Mouse (Mus musculus) hematopoietic stem cell, adult 5-6 weeks (primary cell): ENCODE results near the gene Supt16. TPM values are rescaled to one million over a fixed set of nuclear protein-coding genes. Genes with fewer than 3 reads are reported as not detected.

ENCODE experiments used
- ATAC-seq, 2 experiments: fragments of 125-278 bp in 1 of 2; replicated peaks in 1 of 2; 2 replicates each; pipeline ENCODE4 v1.8.0; 2016 to 2017; ENCODE audit warnings: inconsistent platforms in 2 of 2, mild to moderate bottlenecking in 2 of 2, moderate number of reproducible peaks in 2 of 2, low read depth in 1 of 2, moderate TSS enrichment in 1 of 2; ENCODE audit not compliant: low FRiP score in 2 of 2, poor library complexity in 2 of 2, severe bottlenecking in 2 of 2, insufficient read depth in 1 of 2, low TSS enrichment in 1 of 2
- total RNA-seq: library from RNA; stranded (forward); fragments of 172-1452, 232-1000 nt; gene quantifications from 2 replicates; pipeline ENCODE4 v1.2.3, GENCODE M21; 2017

Supt16 gene
- 191 and 251 TPM in 2 replicates for total RNA-seq

DNA sequence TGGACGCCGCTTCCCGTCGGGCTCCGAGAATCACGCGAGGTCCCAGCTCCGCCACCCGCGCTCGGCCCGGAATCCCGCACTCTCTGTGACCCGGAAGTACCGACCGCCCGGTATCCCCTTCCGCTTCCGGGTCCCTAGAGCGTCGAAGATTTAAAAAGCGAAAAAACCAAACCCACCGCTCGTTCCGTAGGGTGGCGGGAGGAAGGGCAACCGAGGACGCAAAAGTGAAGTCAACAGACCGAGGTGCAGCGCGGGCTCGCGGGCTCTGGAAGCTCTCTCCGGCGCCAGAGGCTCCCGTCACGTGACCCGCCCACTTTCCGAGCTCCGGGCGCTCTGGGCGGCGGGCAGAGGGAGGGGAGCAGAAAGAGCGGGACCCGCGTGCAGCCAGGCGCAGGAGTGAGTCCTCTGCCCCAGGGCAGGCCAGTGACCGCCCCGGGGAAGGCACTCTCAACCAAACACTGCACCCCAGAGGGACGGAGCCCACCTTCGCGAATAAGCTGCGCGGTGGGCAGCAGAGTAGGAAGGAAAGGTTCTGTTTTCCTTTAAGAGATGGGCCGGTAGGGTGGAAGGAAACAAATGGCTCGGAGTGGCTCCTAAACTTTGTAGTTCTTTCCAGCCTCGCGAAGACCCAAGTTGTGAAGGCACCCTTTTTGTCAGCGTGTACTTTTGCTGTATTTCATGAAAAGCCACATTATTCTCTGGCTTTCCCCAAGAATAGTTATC, at the start of gene Supt16:
Gene Supt16 (minus strand): TSS at position 261 of the 723 bp plus-strand sequence.
- ATAC-seq, result peak; percentile 86 to 89

DNA sequence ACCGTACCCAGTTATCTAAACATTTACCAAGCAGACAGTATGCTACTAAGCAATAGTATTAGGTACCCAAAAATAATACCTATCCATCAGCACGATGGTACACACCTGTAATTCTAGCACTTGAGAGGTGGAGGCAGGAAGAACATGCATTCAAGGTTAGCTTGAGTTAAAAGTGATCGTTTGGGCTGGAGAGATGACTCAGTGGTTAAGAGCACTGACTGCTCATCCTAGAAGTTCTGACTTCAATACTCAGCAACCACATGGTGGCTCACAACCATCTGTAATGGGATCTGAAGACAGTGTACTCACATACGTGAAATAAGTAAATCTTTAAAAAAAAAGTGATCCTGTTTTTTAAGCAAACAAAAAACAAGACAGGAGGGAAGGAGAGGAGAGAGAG, 48.9 kb upstream of the Supt16 start:
- ATAC-seq, result no peak

DNA sequence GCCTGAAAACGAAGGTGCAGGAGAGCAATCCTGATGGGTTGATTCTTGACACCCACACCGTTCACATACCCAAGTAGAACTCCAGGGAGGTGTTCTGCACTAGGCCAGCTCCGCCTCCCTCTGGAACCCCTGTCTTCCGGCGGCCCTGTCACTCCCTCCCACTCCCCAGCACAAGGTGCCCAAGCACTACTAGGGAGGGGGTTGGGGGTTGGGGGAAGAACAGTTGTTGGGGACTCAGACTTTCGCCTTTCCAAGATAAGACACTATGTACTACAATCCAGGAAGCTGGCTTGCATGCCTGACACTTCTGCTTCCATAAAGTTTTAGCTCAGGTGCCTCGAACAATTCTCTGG, 47.5 kb upstream of the Supt16 start:
- ATAC-seq, result no peak

DNA sequence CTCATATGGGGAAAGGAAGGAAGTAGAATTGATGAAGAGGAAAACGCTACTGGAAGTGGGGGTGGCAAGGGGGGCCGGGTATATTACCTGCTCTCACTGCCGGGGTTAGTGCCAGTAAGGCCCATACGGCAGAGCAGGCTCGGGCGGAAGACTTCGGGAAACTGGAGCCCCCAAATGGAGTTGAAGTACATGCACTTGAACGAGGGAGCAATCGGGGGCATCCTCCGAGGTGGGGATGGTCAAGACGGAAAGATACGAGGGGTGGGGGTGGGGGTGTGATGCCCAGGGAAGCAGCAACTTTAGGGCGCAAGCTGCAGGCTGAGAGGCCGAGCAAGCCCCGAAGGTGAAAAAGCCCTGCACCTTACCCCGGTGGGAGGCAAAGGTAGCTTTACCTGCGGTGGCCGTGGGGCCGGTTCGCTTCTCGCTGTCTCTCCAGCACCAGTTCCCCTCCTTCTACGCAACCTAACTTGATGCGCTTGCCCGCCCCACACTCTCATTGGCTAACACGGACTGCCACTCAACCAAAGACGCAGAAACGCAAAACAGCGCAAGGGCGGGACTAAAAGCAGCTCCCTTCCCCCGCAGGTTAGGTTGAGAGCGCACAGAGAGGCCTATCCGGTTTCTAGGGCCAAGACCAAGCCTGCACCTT, 46.9 kb upstream of the Supt16 start:
- ATAC-seq, result peak; percentile 99 to 100

DNA sequence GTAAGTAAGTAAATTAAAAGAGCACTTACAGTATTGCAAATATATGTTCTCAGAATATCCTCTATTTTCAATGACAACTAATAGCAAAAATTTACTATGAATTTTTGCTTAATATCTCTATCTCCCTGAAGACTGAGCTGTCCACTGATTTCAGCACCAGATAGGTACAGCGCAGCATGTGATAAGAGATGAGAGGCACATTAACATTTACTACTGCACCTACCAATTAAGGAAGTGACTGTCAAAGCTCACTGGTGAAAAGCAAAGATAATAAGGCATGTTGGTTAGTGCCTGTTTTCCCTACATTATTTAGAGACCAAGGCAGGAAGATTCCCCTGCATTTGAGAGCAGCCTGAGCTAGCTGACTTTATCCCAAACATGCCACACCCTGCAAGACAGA, 39.0 kb upstream of the Supt16 start:
- no peak for ATAC-seq

DNA sequence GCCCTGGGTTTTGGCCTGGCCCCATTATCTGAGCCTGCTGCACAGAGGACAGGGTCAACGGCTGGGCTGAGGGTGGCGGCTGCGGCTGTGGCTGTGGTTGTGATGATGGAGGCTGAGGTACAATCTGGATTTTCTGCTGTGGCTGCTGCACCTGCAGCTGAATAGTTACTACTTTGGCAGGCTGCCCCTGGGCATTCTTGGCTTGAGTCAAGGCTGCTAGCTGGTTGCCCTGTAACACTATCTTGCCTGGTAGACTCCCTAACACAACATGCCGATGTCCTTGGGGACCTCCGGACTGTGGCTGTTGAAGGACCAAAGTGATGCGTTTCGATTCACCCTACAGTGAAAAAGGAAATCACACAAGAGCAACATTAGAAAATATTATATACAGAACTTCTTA, 37.9 kb upstream of the Supt16 start:
- ATAC-seq, result no peak

DNA sequence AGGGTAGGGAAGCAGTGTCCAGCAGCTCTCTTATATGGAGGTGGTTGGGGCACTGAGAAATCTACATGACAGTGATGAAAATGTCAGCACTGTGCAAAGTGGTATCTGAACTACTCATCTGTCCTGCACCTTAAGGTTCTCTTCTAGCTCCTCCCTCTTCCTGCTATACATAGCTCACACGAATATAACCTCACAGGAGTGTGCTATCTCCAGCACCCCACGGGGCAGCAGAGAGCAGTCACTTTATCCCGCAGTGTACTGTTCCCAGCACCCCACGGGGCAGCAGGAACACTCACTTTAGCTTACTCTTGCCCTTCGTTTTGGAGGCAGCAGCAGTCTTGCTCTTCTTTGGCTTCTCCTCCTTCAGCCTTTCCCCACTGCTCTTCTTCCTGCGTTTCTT, 35.0 kb upstream of the Supt16 start:
- no peak for ATAC-seq

DNA sequence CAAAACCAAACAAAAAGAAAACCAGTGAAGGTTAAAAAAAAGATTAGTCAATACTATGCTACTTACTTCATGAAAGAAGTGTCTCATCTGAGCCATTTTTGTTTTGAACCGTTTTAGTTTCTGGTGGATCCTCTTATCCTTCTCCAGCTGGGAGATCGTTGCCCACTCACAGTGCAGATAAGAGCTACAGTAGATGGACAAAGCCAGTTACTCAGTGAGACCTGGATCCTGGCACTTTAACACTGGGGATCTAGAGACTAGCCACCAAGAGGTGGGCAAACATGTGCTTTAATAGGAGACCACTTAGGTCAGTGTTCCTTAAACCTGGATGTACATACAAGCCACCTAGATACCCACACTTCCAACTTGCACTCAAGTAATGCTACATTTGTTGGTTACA, 28.8 kb upstream of the Supt16 start:
- no peak for ATAC-seq

DNA sequence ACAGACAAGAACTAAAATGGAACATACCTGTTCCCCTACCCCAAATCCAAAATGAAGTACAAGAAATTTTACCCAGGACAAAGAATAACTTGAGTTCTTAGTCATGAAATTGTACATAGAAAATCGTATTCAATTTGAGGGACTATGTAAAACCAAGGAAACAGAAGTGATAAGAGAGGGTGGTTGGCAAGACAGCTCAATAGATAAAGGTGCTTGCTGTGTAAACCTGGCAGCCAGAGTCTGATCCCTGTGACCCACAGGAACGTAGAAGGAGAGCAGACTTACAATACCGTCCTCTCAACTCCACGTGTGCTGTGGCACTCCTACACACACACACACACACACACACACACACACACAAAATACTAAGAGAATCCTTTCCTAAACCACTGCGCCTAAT, 20.0 kb upstream of the Supt16 start:
- ATAC-seq, result no peak

DNA sequence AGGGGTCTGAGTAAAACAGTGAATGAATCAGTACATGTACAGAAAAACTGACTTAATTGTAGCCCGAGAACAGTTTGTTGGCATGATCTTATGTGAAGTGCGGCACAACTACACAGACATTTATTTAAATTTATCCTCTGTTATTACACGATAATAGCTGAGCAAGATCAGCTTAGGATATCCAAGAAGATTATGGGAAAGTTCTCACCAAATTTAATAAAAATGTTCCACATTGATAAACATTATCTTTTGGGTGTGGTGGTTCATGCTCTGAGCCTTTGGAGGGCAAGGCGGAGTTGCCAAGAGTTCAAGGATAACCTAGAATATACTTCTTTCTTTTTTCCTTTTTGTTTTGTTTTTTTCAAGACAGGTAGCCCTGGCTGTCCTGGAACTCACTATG, 2.2 kb upstream of the Supt16 start:
- ATAC-seq, result no peak

DNA sequence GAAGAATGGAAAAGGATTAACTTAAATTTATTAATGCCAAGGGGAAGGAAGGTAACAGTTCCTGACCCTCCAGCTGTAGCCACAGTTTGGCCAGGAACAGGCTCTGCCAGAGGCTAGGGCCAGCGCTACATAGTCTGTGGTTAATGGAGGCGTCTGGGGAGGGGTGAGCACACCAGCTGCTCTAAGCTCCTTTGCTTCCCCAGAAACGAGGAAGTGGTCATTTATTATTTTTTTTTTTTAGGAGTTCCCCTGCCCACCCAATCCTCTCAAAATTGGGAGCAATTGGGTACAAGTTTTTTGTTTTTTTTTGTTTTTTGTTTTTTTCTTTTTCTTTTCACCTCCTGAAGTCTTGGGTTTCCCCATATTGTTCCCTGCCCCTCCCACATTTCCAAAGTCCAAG, 925 bp upstream of the Supt16 start:
- peak in 1 of 2 experiments; percentile 36; a peak in 1 of 4 replicates for ATAC-seq

DNA sequence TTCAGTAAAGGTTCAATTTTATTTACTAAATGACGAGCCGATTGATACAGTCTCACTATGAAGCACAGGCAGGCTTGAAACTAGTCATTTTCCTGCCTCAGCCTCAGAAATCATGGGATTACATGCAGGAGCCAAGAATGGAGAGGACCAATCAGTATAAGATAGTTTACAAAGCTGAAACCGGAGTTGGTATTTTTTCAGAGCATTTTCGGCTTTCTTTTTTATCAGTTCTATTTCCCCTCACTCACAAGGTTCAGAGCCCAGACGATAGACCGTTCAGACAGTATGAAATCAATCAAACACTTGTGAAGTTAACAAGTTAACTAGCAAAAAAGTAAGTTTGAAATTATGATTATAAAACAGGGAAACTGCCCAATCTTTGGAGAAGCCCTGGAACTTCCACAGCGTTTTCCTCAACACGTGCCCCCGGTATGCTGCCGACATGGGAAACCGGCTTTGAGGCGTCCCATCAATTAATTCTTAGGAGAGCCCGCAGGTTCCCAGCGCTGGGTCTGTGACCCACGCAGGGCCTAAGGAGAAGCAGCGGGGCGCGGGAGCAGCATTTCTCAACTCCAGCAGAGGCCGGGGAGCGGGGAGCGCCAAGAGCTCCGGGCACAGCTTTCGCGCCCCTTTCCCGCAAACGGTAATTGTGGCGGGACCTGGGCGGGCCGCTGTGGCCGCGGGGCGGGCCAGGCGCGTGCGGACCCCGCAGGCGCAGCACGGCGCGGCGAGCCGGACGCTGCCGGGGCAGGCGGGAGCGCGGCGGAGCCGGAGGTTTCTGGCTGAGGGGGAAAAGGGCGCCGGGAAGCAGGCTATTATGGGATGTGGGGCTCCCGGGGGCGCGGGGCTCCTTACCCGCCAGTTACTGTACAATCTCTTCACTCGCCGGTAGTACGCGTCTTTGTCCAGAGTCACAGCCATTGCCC, 723 bp downstream of the Supt16 start:
- no peak for ATAC-seq

DNA sequence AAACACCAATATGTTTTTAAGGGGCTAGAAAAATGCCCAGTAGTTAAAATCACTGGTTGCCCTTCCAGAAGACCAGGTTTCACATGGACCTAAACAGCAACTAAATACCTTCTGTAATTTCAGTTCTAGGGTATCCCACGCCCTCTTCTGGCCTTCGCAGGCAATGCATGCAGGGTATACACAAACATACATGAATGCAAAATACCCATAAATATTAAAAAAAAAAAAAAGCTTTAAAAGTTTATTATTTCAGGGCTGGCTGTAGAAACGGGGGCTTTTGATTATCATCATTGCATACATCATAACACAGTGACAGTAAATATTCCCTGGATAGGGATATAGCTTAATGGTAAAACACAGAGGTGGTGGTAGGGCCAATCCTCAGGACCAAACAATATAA, 1.5 kb downstream of the Supt16 start:
- no peak for ATAC-seq

DNA sequence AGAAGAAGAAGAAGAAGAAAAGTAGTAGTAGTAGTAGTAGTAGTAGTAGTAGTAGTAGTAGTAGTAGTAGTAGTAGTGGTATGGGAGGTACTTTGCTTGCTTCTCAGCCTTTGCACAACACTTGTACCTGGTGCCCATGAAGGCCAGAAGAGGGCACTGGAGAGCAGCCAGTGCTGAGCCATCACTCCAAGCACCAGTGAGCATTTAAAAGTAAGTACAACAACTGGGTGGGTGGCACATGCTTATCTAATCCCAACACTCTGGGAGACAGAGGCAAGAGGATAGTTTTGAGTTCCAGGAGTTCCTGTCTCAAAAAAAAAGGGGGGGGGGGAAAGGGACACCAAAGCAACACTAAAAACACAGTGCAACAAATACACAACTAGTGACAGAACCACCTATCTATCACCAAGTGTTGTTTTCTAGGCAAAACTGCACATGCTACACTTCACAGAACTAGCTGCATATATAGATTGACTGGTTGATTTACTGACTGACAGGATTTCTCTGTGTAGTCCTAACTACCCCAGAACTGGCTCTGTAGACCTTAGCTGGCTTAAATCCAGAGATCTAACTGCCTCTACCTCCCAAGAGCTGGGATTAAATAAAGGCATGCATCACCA, 6.4 kb downstream of the Supt16 start:
- ATAC-seq, result peak; percentile 81 to 82

DNA sequence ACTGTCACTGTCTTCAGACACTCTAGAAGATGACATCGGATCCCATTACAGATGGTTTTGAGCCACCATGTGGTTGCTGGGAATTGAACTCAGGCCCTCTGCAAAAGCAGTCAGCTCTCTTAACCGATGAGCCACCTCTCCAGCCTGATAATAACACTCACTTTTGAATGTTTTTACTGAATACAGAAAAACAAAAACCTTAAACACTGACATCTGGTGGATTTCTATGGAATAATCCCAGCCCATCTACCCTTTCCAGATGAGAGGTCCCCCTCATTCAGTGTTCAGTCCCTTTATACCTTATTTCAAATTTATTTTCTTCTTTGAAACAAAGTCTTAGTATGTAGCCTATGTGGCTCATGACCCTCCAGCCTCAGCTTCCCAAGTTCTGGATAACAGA, 7.7 kb downstream of the Supt16 start:
- ATAC-seq, result no peak

DNA sequence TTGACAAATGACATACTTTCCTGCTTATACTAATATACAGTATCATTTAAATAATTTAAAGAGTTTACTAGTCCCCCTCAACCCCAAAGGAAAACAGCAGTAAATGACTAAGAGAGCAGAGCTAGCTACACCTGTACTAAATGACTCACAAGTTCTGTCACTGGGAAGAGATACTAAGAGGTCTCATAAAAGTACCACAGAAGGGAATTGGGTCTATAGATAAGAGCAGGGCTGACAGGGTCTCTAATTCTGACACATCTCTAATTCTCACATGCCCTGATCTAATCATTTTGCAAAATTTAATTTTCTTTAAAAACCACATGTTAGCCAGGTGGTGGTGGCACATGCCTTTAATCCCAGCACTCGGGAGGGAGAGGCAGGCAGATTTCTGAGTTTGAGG, 8.4 kb downstream of the Supt16 start:
- ATAC-seq, result no peak

DNA sequence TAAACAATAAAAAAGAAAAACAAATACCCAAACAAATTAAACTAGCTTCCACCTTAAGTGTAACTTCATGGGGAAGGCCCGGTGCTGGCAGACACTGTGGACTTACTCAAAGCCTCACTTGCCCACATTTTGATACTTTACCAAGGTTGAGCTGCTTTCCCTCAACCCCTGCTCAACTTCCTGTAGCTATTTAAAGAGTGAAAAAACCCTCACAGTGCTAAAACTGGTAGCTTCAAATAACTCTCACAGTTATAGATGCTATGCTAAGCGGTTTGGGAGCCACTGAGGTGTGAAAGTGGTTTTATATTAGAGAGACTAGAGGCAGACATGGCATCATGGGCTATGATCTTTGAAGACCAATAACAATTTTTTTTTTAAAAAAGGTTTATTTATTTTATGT, 30.6 kb downstream of the Supt16 start:
- no peak for ATAC-seq

DNA sequence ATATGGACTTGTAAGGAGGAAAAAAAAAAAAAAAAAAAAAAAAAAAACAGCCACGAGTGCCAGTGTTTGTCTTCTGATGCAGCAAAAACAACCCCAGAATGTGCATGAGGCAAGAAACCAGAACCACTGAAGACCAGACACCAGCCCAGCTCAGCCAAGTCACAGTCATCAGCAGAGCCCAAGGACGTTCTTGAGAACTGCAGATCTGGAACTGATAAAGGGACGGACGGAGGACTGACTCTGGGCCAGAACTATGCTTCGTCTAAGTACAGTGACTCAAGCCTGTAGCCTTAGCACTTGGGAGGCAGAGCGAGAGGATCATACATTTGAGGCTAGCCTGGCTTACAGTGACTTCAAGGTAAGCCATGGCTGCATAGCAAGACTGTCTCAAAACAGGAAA, 36.3 kb downstream of the Supt16 start:
- ATAC-seq, result no peak
